Mouse (Mus musculus): ENCODE measurements around the gene Dgkd. TPM values are rescaled to one million over a fixed set of nuclear protein-coding genes. Genes with fewer than 3 reads are reported as not detected.

Dgkd gene
- polyA plus RNA-seq, 1 experiment from 2014 or later, result 35.3 TPM

DNA sequence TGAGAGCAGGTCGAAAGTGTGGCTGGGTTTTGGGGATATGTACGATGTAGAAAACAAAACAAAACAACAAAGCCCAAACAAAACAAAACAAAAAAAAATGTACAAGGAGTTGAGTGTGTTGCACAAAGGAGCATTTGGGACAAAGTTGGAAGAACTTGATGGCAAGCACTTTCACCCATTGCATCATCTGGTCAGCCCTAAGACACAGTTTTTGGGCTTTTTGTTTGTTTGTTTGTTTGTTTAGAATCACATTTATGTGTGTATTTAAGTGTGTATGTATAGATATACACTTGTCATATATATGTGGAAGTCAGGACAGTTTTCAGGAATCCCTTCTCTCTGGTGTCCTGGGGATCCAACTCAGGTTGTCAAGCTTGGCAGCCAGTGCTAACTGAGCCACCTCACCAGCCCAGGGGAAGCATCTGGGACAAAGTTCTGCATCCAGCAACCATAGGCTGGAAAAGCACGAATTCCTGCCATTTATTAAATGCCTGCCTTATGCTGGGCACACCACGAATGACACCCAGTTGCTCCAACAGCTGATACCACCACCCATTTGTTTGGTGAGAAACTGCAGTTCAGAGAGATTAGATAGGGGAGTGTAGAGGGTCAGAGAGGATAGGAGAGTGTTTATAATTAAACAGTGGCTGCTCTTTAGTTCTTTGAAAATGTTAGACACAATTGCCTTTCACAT is 5.5 kb upstream of the Dgkd start:
- H3K9me3 ChIP-seq (ENCODE audit: low read length), result no peaks in the 10 kb centered on the region
- H3K9ac ChIP-seq (replicated peaks; ENCODE audit: low read length), result no peak overlapping the region
- no peaks in the 10 kb centered on the region for H3K36me3 ChIP-seq (ENCODE audit: insufficient read depth, low read length)
- H3K4me1 ChIP-seq (ENCODE audit: insufficient read depth, low read length), result peaks cover 13% of the 10 kb centered on the region; the same call in 1 of the 2 replicates
- no peak overlapping the region for H3K4me2 ChIP-seq (replicated peaks; ENCODE audit: low read depth, low read length)
- H3K27me3 ChIP-seq (ENCODE audit: insufficient read depth, low read length), result no peaks in the 10 kb centered on the region
- H3K27ac ChIP-seq (ENCODE audit: low read length), result no peak overlapping the region
- no peak overlapping the region for H3K4me3 ChIP-seq (ENCODE audit: low read length)
- WGBS, result 32% methylated on average over 4 of the region's 4 CpGs
- ATAC-seq (ENCODE audit: low FRiP score, low TSS enrichment), result no peak

GRCm38 (mm10) chr1:87848237-87848996 is 4.7 kb upstream of the Dgkd start:
- Histone ChIP-seq H3K27me3 (ENCODE audit: insufficient read depth, low read length) (no peaks in the 10 kb centered on the region), H3K9ac (replicated peaks; ENCODE audit: low read length) (no peak overlapping the region), H3K4me3 (ENCODE audit: low read length) (no peak overlapping the region), H3K27ac (ENCODE audit: low read length) (no peak overlapping the region), H3K4me2 (replicated peaks; ENCODE audit: low read depth, low read length) (no peak overlapping the region), H3K9me3 (ENCODE audit: low read length) (no peaks in the 10 kb centered on the region), H3K4me1 (ENCODE audit: insufficient read depth, low read length) (peaks cover 16% of the 10 kb centered on the region; the same call in 1 of the 2 replicates), H3K36me3 (ENCODE audit: insufficient read depth, low read length) (no peaks in the 10 kb centered on the region)
- ATAC-seq (ENCODE audit: low FRiP score, low TSS enrichment), result no peak
- 18% methylated on average over 11 of the region's 11 CpGs for WGBS

GRCm38 (mm10) chr1:87849278-87849677 is 3.8 kb upstream of the Dgkd start:
- H3K27ac ChIP-seq (ENCODE audit: low read length), result no peak overlapping the region
- no peaks in the 10 kb centered on the region for H3K9me3 ChIP-seq (ENCODE audit: low read length)
- no peaks in the 10 kb centered on the region for H3K36me3 ChIP-seq (ENCODE audit: insufficient read depth, low read length)
- no peak for ATAC-seq (ENCODE audit: low FRiP score, low TSS enrichment)
- H3K9ac ChIP-seq (replicated peaks; ENCODE audit: low read length), result no peak overlapping the region
- H3K4me3 ChIP-seq (ENCODE audit: low read length), result no peak overlapping the region
- no peaks in the 10 kb centered on the region for H3K27me3 ChIP-seq (ENCODE audit: insufficient read depth, low read length)
- WGBS, result 68% methylated on average over 5 of the region's 5 CpGs
- no peak overlapping the region for H3K4me2 ChIP-seq (replicated peaks; ENCODE audit: low read depth, low read length)
- H3K4me1 ChIP-seq (ENCODE audit: insufficient read depth, low read length), result peaks cover 19% of the 10 kb centered on the region

DNA sequence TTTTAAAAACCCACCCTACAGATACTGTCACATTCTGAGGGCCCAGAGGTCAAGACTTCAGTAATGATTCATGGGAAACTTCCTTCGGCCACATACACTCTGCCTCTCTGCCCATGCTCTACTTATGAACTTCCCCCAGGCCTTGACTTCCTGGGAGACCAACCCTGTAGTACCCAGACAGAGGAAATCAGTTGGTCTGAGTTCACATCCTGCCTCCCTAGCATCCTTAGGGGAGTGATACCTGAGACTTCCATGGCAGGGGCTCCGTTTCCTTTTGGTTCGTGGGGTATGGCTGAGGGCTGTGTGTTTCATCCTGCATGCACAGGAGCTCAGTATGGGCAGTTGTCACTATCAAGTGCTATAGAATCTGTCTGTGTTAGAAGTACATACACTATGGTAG is 1.7 kb upstream of the Dgkd start:
- no peaks in the 10 kb centered on the region for H3K36me3 ChIP-seq (ENCODE audit: insufficient read depth, low read length)
- H3K9ac ChIP-seq (replicated peaks; ENCODE audit: low read length), result no peak overlapping the region
- no peak for ATAC-seq (ENCODE audit: low FRiP score, low TSS enrichment)
- H3K4me3 ChIP-seq (ENCODE audit: low read length), result no peak overlapping the region
- H3K4me2 ChIP-seq (replicated peaks; ENCODE audit: low read depth, low read length), result no peak overlapping the region
- H3K27ac ChIP-seq (ENCODE audit: low read length), result no peak overlapping the region
- H3K27me3 ChIP-seq (ENCODE audit: insufficient read depth, low read length), result no peaks in the 10 kb centered on the region
- 89% methylated on average over 3 of the region's 3 CpGs for WGBS
- no peaks in the 10 kb centered on the region for H3K9me3 ChIP-seq (ENCODE audit: low read length)
- H3K4me1 ChIP-seq (ENCODE audit: insufficient read depth, low read length), result peaks cover 33% of the 10 kb centered on the region

DNA sequence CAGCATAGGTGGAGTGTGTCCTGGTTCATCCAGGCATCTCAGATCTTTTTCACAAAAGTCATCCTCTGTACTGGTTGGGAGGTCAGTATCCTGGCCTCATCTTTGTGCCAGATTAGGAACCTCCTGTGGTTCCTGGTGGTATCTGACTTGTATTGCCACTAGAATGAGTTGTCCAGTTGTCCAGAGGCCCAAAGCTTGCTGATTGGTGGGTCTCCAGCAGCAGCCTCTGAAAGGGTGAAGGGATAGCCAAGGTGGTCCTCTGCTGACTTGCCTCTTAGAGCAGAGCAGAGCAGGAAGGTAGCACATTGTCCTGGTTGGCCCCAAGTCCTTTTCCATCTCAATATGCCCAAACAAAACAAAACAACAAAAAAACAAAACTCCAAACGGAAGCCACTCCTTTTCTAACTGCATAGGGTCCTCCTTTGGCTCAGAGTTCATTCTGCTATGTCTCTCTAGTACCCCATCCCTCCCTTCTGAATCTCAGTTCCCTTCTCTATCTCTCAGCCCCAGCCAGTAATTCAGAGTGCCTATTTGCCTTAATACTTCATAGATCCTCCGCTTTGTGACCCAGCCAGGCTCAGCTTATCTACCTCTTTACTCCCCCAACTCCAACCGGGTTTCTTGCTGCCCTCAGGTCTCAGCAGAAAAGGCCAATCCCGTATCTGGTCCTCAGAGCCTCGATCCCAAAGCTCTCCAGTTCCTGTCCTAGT is 851 bp upstream of the Dgkd start:
- Histone ChIP-seq H3K9ac (replicated peaks; ENCODE audit: low read length) (peak overlapping the region; percentile 54; the same call in 1 of the 2 replicates), H3K4me2 (replicated peaks; ENCODE audit: low read depth, low read length) (peak overlapping the region; percentile 61), H3K4me3 (ENCODE audit: low read length) (peak overlapping the region; percentile 89), H3K9me3 (ENCODE audit: low read length) (no peaks in the 10 kb centered on the region), H3K36me3 (ENCODE audit: insufficient read depth, low read length) (no peaks in the 10 kb centered on the region), H3K27ac (ENCODE audit: low read length) (peak overlapping the region; percentile 29; the same call in 1 of the 2 replicates), H3K27me3 (ENCODE audit: insufficient read depth, low read length) (no peaks in the 10 kb centered on the region), H3K4me1 (ENCODE audit: insufficient read depth, low read length) (peaks cover 33% of the 10 kb centered on the region)
- no peak for ATAC-seq (ENCODE audit: low FRiP score, low TSS enrichment)
- WGBS, result 57% methylated on average over 5 of the region's 5 CpGs

GRCm38 (mm10) chr1:87853601-87854361 is 694 bp downstream of the Dgkd start:
- no peaks in the 10 kb centered on the region for H3K9me3 ChIP-seq (ENCODE audit: low read length)
- H3K4me2 ChIP-seq (replicated peaks; ENCODE audit: low read depth, low read length), result peak overlapping the region; percentile 91
- ATAC-seq (ENCODE audit: low FRiP score, low TSS enrichment), result peak; percentile 59
- no peaks in the 10 kb centered on the region for H3K27me3 ChIP-seq (ENCODE audit: insufficient read depth, low read length)
- no peaks in the 10 kb centered on the region for H3K36me3 ChIP-seq (ENCODE audit: insufficient read depth, low read length)
- peaks cover 25% of the 10 kb centered on the region for H3K4me1 ChIP-seq (ENCODE audit: insufficient read depth, low read length)
- peak overlapping the region; percentile 89 for H3K4me3 ChIP-seq (ENCODE audit: low read length)
- peak overlapping the region; percentile 71 for H3K27ac ChIP-seq (ENCODE audit: low read length)
- under 1% methylated on average over 37 of the region's 48 CpGs for WGBS
- H3K9ac ChIP-seq (replicated peaks; ENCODE audit: low read length), result peak overlapping the region; percentile 95

GRCm38 (mm10) chr1:87854411-87854810 is 1.3 kb downstream of the Dgkd start:
- H3K4me3 ChIP-seq (ENCODE audit: low read length), result peak overlapping the region; percentile 89
- H3K4me1 ChIP-seq (ENCODE audit: insufficient read depth, low read length), result peaks cover 23% of the 10 kb centered on the region
- no peaks in the 10 kb centered on the region for H3K27me3 ChIP-seq (ENCODE audit: insufficient read depth, low read length)
- peak overlapping the region; percentile 91 for H3K4me2 ChIP-seq (replicated peaks; ENCODE audit: low read depth, low read length)
- WGBS, result 9% methylated on average over 6 of the region's 6 CpGs
- no peak for ATAC-seq (ENCODE audit: low FRiP score, low TSS enrichment)
- H3K27ac ChIP-seq (ENCODE audit: low read length), result no peak overlapping the region
- H3K9ac ChIP-seq (replicated peaks; ENCODE audit: low read length), result peak overlapping the region; percentile 95
- no peaks in the 10 kb centered on the region for H3K9me3 ChIP-seq (ENCODE audit: low read length)
- no peaks in the 10 kb centered on the region for H3K36me3 ChIP-seq (ENCODE audit: insufficient read depth, low read length)

GRCm38 (mm10) chr1:87854851-87855251 is 1.8 kb downstream of the Dgkd start:
- Histone ChIP-seq H3K9ac (replicated peaks; ENCODE audit: low read length) (peak overlapping the region; percentile 14; the same call in 1 of the 2 replicates), H3K27ac (ENCODE audit: low read length) (no peak overlapping the region), H3K4me1 (ENCODE audit: insufficient read depth, low read length) (peaks cover 23% of the 10 kb centered on the region), H3K4me2 (replicated peaks; ENCODE audit: low read depth, low read length) (peak overlapping the region; percentile 91), H3K36me3 (ENCODE audit: insufficient read depth, low read length) (no peaks in the 10 kb centered on the region), H3K9me3 (ENCODE audit: low read length) (no peaks in the 10 kb centered on the region), H3K27me3 (ENCODE audit: insufficient read depth, low read length) (no peaks in the 10 kb centered on the region), H3K4me3 (ENCODE audit: low read length) (peak overlapping the region; percentile 89)
- 25% methylated on average over 2 of the region's 2 CpGs for WGBS
- ATAC-seq (ENCODE audit: low FRiP score, low TSS enrichment), result no peak

DNA sequence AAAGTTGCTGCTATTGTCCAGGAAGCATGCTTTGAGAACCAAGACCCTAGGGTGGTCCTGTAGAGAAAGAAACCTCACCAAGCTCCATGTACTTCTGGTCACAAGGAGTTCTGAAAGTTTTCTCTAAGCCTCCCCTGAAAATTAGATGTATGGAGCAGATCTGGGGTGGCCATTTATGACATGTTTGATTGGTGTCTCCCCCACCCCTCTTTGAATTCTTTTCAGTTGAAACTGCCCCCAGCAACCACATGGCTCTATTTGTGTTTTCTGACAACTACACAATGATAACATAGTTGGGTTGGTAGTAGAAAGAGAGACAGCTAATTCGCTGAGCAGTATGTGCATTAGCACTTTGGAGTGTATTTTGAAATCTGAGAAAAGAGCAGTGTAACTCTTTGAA is 2.4 kb downstream of the Dgkd start:
- WGBS, result 91% methylated on average over 1 of the region's 1 CpGs
- Histone ChIP-seq H3K27me3 (ENCODE audit: insufficient read depth, low read length) (no peaks in the 10 kb centered on the region), H3K9me3 (ENCODE audit: low read length) (no peaks in the 10 kb centered on the region), H3K9ac (replicated peaks; ENCODE audit: low read length) (no peak overlapping the region), H3K36me3 (ENCODE audit: insufficient read depth, low read length) (no peaks in the 10 kb centered on the region), H3K4me1 (ENCODE audit: insufficient read depth, low read length) (peaks cover 23% of the 10 kb centered on the region), H3K27ac (ENCODE audit: low read length) (no peak overlapping the region), H3K4me2 (replicated peaks; ENCODE audit: low read depth, low read length) (no peak overlapping the region), H3K4me3 (ENCODE audit: low read length) (no peak overlapping the region)
- no peak for ATAC-seq (ENCODE audit: low FRiP score, low TSS enrichment)

Measured in kidney, embryonic 16.5 days (tissue).